Mouse (Mus musculus) retina, postnatal 1 day (tissue): ENCODE data around the gene Vmn1r58.
"Not testable (repeated sequence)": the region's sequence is repeated elsewhere in the genome, so short reads cannot be mapped to it uniquely, and the experiment has no call there.

Experiments used
- DNase-seq: peaks from one replicate; pipeline ENCODE4 v3.0.0-alpha.2; 2012

Gene Vmn1r58

DNA sequence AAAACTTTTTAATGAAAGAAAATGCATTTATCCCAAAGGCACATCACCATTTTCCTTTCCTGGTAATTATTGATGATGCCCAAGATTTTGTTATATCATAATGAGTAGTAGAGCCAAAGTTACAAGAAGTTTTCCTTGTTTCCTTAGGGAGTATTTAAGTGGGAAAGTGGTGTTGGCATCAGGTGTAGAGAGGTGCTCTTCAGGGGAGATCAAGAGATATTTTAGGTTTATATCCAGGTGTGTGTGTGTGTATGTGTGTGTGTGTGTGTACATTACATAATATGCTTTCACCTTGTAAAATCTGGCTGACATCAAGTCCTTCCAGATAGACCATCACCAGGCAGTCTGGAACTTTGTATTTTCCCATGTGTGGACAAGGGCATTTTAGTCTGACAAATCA lies at the start of gene Vmn1r58:
Gene Vmn1r58, minus strand, starts transcription at position 101 of the 400 bp plus-strand sequence.
- DNase-seq, result not testable (repeated sequence)

DNA sequence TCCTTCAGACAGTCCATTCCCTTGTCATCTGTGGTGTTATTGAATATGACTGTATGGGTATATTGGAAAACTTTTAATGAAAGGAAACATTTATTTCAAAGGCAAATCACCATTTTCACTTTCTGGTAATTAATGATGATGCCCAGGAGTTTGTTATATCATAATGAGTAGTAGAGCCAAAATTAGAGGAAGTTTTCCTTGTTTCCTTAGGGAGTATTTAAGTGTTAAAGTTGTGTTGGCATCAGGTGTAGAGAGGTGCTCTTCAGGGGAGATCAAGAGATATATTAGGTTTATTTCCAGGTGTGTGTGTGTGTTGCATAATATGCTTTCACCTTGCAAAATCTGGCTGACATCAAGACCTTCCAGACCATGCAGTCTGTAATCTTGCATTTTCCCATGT lies 43.5 kb upstream of the Vmn1r58 start, which contains the start of gene Vmn1r59:
Gene Vmn1r59, minus strand, starts transcription at position 101 of the 400 bp plus-strand sequence.
- no peak for DNase-seq

DNA sequence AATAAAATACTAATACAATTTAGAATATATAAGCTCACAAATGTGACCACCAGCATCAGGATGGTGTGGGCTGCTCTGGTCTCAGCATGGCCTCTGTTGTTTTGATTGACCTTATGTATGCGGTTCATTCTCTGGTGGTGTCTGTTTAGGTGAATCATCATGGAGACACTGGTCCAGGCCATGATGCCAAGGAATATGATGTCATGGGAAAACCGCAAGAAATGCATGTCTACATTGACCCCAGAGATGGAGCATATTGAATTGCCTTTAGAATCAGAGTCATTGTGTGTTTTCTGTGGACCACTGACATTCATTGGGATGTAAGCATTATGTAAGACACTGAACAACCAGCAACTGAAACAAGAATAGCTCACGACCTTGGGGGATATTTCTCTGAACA lies 40.8 kb upstream of the Vmn1r58 start:
- DNase-seq, result not testable (repeated sequence)

DNA sequence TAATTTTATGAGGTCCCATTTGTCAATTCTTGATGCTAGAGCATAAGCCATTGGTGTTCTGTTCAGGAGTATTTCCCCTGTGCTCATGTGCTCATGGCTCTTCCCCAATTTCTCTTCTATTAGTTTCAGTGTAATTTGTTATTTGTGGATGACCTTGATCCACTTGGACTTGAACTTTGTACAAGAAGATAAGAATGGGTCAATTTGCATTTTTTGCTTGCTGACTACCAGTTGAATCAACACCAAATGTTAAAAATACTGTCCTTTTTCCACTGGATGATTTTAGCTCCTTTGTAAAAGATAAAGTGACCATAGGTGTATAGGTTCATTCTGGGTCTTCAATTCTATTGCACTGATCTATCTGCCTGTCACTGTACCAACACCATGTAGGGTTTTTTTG lies 35.4 kb upstream of the Vmn1r58 start:
- DNase-seq, result no peak

DNA sequence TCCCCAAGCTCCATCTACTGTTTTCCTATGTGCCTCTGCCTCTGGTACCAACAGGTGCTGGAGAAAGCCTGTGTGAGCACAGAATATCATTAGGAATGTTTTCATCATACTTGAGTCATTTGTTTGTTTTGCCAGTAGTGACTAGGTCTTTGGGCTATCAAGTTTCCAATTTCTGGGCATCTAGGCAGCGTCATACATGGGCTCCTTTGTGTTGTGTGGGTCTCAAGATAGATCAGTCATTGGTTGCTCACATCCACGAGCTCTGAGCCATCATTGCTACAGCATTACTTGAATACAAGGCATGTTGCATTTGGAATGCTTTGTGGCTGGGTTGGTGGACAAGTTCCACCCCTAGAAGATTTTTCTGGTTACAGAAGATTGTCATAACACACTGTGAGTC lies 7.0 kb downstream of the Vmn1r58 start:
- DNase-seq, result no peak

DNA sequence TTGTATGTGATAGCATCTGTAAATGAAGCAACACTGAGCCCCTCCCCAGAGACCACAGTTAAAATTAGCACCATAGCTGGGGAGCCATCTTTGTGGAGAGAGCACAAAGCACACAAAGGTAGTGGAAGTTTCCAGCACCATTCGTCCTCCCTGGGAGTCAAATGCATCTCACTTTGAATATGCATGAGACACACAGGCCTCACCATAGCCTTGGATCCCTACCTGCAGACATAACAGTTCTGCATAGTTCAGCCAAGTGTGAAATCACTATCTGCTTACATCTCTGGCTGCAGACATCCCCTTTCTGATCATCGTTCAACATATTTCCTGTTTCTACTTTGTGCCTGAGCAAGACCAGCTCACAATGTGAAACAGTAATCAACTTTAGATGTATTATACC lies 46.5 kb downstream of the Vmn1r58 start:
- DNase-seq, result no peak

DNA sequence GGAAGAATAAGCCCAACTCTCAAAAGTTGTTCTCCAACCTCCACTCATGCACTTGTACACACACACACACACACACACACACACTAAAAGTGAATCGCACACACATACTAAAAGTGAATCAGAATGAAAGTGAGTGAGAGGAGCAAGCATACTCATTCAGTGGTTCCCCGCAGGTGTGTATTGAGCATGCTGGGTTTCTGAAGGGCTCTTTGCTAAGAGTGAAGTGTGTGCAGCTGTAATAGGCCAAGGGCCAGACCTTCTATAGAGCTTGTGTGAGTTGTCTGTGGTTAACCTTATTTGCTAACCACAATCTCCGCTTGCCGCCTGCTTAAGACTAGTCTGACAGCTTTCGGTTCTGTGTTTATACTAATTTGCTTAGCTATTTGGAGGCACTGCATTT lies 49.6 kb downstream of the Vmn1r58 start:
- DNase-seq, result no peak
